Mouse (Mus musculus) testis, adult 10 weeks (tissue): Measurements from ENCODE around the gene Epha4. TPM values are rescaled to one million over a fixed set of nuclear protein-coding genes. Genes with fewer than 3 reads are reported as not detected.

ENCODE experiments used
- polyA plus RNA-seq: library from polyadenylated mRNA; stranded (reverse); fragments of 350-450 nt; fragmentation: Illumina TruSeq; extraction: RNeasy Lipid Tissue Mini Kit (QIAGEN cat#74804); gene quantifications from one replicate; pipeline ENCODE4 v1.2.3, GENCODE M21; 2014; ENCODE audit warnings: low read depth, low replicate concordance

Gene Epha4
- polyA plus RNA-seq = 0.25 TPM

GRCm38 (mm10) chr1:77514963-77515650 lies at the start of gene Epha4:
Gene Epha4 (minus strand): TSS chr1:77515088.

